Comparison of ENCODE assay signal across 9 mouse cellular contexts in genomic region chr4:127517978-127518377, GRCm38 (mm10).
DNase-seq lines count a peak whose midpoint lies in the region; ATAC-seq and TF ChIP-seq lines count a peak whose summit lies in the region.
"Had no signal": no experiment of that assay in that cellular context is flagged by ENCODE, and none has a peak within 500 bp of the region (broad histone marks: within the 10 kb centered on the region; RNA-seq: fewer than 3 reads in every experiment).

No protein-coding gene starts in this region.

- no peaks in the 10 kb centered on the region for H3K27me3 ChIP-seq in intestine, postnatal 0 days (replicated peaks; ENCODE audit: control insufficient read depth, insufficient read depth, low read length)
- H3K27me3 ChIP-seq in intestine, embryonic 16.5 days (replicated peaks; ENCODE audit: control insufficient read depth, insufficient read depth, low read length) = no peaks in the 10 kb centered on the region
- H3K27me3 ChIP-seq: hindbrain, embryonic 12.5 days had no signal

- H3K4me1 ChIP-seq in intestine, postnatal 0 days (replicated peaks; ENCODE audit: control insufficient read depth, insufficient read depth, low read length) = no peaks in the 10 kb centered on the region
- H3K4me1 ChIP-seq in intestine, embryonic 16.5 days (ENCODE audit: control insufficient read depth, insufficient read depth, low read length) = no peaks in the 10 kb centered on the region
- H3K4me1 ChIP-seq: hindbrain, embryonic 12.5 days had no signal

- ATAC-seq in intestine, postnatal 0 days = no peak
- no peak for ATAC-seq in intestine, embryonic 16.5 days
- ATAC-seq: activated CD4-positive, CD25-positive, alpha-beta regulatory T cell, adult 4 months had no signal

- no peak overlapping the region for H3K27ac ChIP-seq in intestine, postnatal 0 days (ENCODE audit: low read depth, low read length)
- no peak overlapping the region for H3K27ac ChIP-seq in intestine, embryonic 16.5 days (ENCODE audit: low read length)
- H3K27ac ChIP-seq: hindbrain, embryonic 12.5 days had no signal

- peak; percentile 43 for TF ChIP-seq CTCF in intestine, postnatal 0 days (IDR thresholded peaks at IDR 0.05; ENCODE audit: low read depth)

- no peak overlapping the region for H3K9ac ChIP-seq in intestine, postnatal 0 days (ENCODE audit: low read depth, low read length)
- no peak overlapping the region for H3K9ac ChIP-seq in intestine, embryonic 16.5 days (ENCODE audit: low read depth, low read length)
- H3K9ac ChIP-seq: hindbrain, embryonic 12.5 days had no signal

- no peaks in the 10 kb centered on the region for H3K9me3 ChIP-seq in intestine, postnatal 0 days (ENCODE audit: control insufficient read depth)
- H3K9me3 ChIP-seq in intestine, embryonic 16.5 days (ENCODE audit: control insufficient read depth, low read length) = no peaks in the 10 kb centered on the region
- H3K9me3 ChIP-seq: hindbrain, embryonic 12.5 days had no signal

- DNase-seq in lung, postnatal 36 days = peak; percentile 2
- DNase-seq in lung, postnatal 25 days (ENCODE audit: low spot score) = no peak
- peak; percentile 25 for DNase-seq in NIH3T3 (ENCODE audit: low read depth)
- peak; percentile 6 for DNase-seq in mesoderm, embryonic 11.5 days (ENCODE audit: low read depth, low spot score)
- no peak for DNase-seq in spleen, postnatal 4 days (ENCODE audit: low spot score in 2 of 2)

- H3K4me3 ChIP-seq in intestine, postnatal 0 days (ENCODE audit: low read depth, low read length) = no peak overlapping the region
- H3K4me3 ChIP-seq in intestine, embryonic 16.5 days (ENCODE audit: low read length) = no peak overlapping the region
- H3K4me3 ChIP-seq: hindbrain, embryonic 12.5 days had no signal

- H3K4me2 ChIP-seq in intestine, postnatal 0 days (replicated peaks; ENCODE audit: low read depth) = no peak overlapping the region
- no peak overlapping the region for H3K4me2 ChIP-seq in intestine, embryonic 16.5 days (ENCODE audit: low read depth, low read length)
- H3K4me2 ChIP-seq: hindbrain, embryonic 12.5 days had no signal

- WGBS in intestine, postnatal 0 days = 85% methylated on average over 1 of the region's 1 CpGs
- 94% methylated on average over 1 of the region's 1 CpGs for WGBS in intestine, embryonic 16.5 days

- H3K36me3 ChIP-seq in intestine, postnatal 0 days (ENCODE audit: control insufficient read depth, insufficient read depth) = no peaks in the 10 kb centered on the region
- no peaks in the 10 kb centered on the region for H3K36me3 ChIP-seq in intestine, embryonic 16.5 days (ENCODE audit: control insufficient read depth, insufficient read depth, low read length)
- H3K36me3 ChIP-seq: hindbrain, embryonic 12.5 days had no signal

Comparison
In these comparisons a context has a peak if more than half of its experiments do, and no peak if none do; other contexts are left out.
1. DNase-seq: peak in lung, postnatal 36 days (single experiment), NIH3T3 (single experiment) and mesoderm, embryonic 11.5 days (single experiment); none in lung, postnatal 25 days (single experiment) and spleen, postnatal 4 days (0 of 2).